Mouse (Mus musculus): ENCODE data around the gene Tjp3. TPM values are rescaled to one million over a fixed set of nuclear protein-coding genes. Genes with fewer than 3 reads are reported as not detected.

Tjp3 gene
- polyA plus RNA-seq, 1 experiment: 0.01 TPM

- peaks cover 94% of the 10 kb centered on the region for H3K36me3 ChIP-seq (ENCODE audit: control insufficient read depth)
- H3K4me3 ChIP-seq (replicated peaks): no peak overlapping the region
- H3K27me3 ChIP-seq (ENCODE audit: control insufficient read depth): no peaks in the 10 kb centered on the region
- peaks cover 39% of the 10 kb centered on the region for H3K4me1 ChIP-seq (ENCODE audit: control insufficient read depth)
- no peaks in the 10 kb centered on the region for H3K9me3 ChIP-seq (ENCODE audit: control insufficient read depth, low read length)
- TF ChIP-seq GATA1 (IDR thresholded peaks at IDR 0.05; ENCODE audit: low read length) (no peak), TAL1 (IDR thresholded peaks at IDR 0.05; ENCODE audit: low read length) (no peak)
Measured at GRCm38 (mm10) chr10:81313581-81313980, 22.2 kb upstream of the Tjp3 start.

DNA sequence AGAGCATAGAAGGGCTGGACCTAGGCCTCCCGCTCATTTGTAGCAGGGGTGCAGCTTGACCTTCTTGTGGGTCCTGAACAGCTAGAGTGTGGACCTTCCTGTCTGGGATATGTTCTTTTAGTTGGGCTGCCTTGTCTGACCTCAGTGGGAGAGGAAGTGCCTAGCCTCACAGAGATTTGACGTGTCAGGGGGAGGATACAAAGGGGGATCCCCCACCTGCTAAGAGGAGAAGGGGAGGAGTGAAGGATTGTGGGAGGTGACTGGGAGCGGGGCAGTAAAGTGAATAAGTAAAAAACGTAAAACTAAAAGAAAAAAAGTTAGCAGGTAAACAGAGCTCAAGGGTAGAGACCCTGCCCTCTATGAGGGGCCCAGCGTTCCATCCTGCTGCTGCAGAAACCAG, 18.2 kb upstream of the Tjp3 start:
- Histone ChIP-seq H3K27me3 (ENCODE audit: control insufficient read depth) (no peaks in the 10 kb centered on the region), H3K4me1 (ENCODE audit: control insufficient read depth) (peaks cover 14% of the 10 kb centered on the region), H3K4me3 (replicated peaks) (no peak overlapping the region), H3K9me3 (ENCODE audit: control insufficient read depth, low read length) (no peaks in the 10 kb centered on the region), H3K36me3 (ENCODE audit: control insufficient read depth) (peaks cover 94% of the 10 kb centered on the region)
- TF ChIP-seq GATA1 (IDR thresholded peaks at IDR 0.05; ENCODE audit: low read length) (no peak), TAL1 (IDR thresholded peaks at IDR 0.05; ENCODE audit: low read length) (no peak)

GRCm38 (mm10) chr10:81306837-81307682, 15.7 kb upstream of the Tjp3 start:
- Histone ChIP-seq H3K4me1 (ENCODE audit: control insufficient read depth) (peaks cover 29% of the 10 kb centered on the region), H3K36me3 (ENCODE audit: control insufficient read depth) (peaks cover 72% of the 10 kb centered on the region), H3K9me3 (ENCODE audit: control insufficient read depth, low read length) (no peaks in the 10 kb centered on the region), H3K4me3 (replicated peaks) (no peak overlapping the region), H3K27me3 (ENCODE audit: control insufficient read depth) (no peaks in the 10 kb centered on the region)
- TF ChIP-seq TAL1 (IDR thresholded peaks at IDR 0.05; ENCODE audit: low read length) (no peak), GATA1 (IDR thresholded peaks at IDR 0.05; ENCODE audit: low read length) (no peak)

DNA sequence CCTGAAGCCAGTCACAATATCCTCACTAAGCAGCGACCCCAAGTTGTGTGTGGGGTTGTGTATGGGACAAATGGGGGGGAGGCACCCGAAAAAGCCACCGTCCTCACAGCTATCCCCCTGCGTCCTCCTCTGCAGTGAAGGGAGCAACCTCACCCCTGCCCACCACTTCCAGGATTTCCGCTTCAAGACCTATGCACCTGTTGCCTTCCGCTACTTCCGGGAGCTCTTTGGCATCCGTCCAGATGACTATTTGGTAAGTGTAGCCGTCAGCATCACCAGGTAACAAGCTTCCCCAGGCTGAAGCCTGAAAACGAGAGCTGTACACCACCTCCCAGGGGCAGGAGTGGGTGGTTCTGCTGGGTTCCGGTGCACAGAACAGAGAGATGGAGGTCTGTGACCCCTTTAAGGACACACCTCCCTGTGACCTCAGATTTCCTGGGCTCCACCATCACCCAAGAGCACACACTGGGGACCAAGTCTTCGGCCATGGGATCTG, 14.8 kb upstream of the Tjp3 start:
- TF ChIP-seq GATA1 (IDR thresholded peaks at IDR 0.05; ENCODE audit: low read length) (no peak), TAL1 (IDR thresholded peaks at IDR 0.05; ENCODE audit: low read length) (no peak)
- Histone ChIP-seq H3K4me1 (ENCODE audit: control insufficient read depth) (peaks cover 36% of the 10 kb centered on the region), H3K36me3 (ENCODE audit: control insufficient read depth) (peaks cover 70% of the 10 kb centered on the region), H3K9me3 (ENCODE audit: control insufficient read depth, low read length) (no peaks in the 10 kb centered on the region), H3K27me3 (ENCODE audit: control insufficient read depth) (no peaks in the 10 kb centered on the region), H3K4me3 (replicated peaks) (no peak overlapping the region)

DNA sequence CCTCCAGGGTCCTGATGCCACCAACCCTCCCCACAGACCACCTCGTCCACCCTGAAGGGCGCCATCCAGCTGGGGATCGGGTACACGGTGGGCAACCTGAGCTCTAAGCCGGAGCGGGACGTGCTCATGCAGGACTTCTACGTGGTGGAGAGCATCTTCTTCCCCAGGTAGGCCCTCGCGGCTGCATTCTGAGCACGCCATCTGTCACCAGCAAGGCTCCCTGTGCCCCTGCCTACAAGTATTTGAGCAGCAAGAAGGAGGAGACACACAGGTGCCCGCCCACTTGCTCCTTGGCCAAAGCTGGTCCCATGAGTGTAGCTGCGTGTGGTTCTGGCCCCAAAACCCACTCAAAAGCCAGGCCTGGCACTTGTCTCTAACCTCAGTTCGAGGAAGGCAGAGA, 14.3 kb upstream of the Tjp3 start:
- H3K36me3 ChIP-seq (ENCODE audit: control insufficient read depth): peaks cover 64% of the 10 kb centered on the region
- H3K9me3 ChIP-seq (ENCODE audit: control insufficient read depth, low read length): no peaks in the 10 kb centered on the region
- peaks cover 39% of the 10 kb centered on the region for H3K4me1 ChIP-seq (ENCODE audit: control insufficient read depth)
- H3K4me3 ChIP-seq (replicated peaks): no peak overlapping the region
- TF ChIP-seq GATA1 (IDR thresholded peaks at IDR 0.05; ENCODE audit: low read length): no peak
- no peaks in the 10 kb centered on the region for H3K27me3 ChIP-seq (ENCODE audit: control insufficient read depth)

- H3K36me3 ChIP-seq (ENCODE audit: control insufficient read depth): peaks cover 55% of the 10 kb centered on the region
- no peak for TF ChIP-seq GATA1 (IDR thresholded peaks at IDR 0.05; ENCODE audit: low read length)
- TF ChIP-seq TAL1 (IDR thresholded peaks at IDR 0.05; ENCODE audit: low read length): no peak
- no peaks in the 10 kb centered on the region for H3K27me3 ChIP-seq (ENCODE audit: control insufficient read depth)
- H3K9me3 ChIP-seq (ENCODE audit: control insufficient read depth, low read length): no peaks in the 10 kb centered on the region
- H3K4me3 ChIP-seq (replicated peaks): no peak overlapping the region
- H3K4me1 ChIP-seq (ENCODE audit: control insufficient read depth): peaks cover 48% of the 10 kb centered on the region
Measured at GRCm38 (mm10) chr10:81304597-81305238, 13.3 kb upstream of the Tjp3 start.

DNA sequence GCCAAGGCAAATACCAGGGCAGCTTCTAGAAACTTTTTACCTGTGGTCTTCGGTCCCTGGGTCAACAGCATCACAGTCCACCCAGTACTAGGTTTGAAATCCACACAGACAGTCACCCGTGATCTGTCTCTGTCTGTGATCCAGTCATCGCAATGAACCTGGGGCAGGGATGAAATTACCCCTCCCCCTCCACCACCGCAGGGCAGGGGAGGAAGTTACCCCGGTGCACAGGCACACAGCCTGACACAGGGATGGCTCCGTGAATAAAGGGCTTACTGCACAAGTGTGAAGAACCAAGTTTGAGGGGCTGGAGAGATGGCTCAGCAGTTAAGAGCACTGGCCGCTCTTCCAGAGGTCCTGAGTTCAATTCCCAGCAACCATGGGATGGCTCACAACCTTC, 12.4 kb upstream of the Tjp3 start:
- Histone ChIP-seq H3K4me3 (replicated peaks) (no peak overlapping the region), H3K36me3 (ENCODE audit: control insufficient read depth) (peaks cover 45% of the 10 kb centered on the region), H3K9me3 (ENCODE audit: control insufficient read depth, low read length) (no peaks in the 10 kb centered on the region), H3K27me3 (ENCODE audit: control insufficient read depth) (no peaks in the 10 kb centered on the region), H3K4me1 (ENCODE audit: control insufficient read depth) (peaks cover 57% of the 10 kb centered on the region)
- TF ChIP-seq TAL1 (IDR thresholded peaks at IDR 0.05; ENCODE audit: low read length): no peak
- no peak for TF ChIP-seq GATA1 (IDR thresholded peaks at IDR 0.05; ENCODE audit: low read length)

DNA sequence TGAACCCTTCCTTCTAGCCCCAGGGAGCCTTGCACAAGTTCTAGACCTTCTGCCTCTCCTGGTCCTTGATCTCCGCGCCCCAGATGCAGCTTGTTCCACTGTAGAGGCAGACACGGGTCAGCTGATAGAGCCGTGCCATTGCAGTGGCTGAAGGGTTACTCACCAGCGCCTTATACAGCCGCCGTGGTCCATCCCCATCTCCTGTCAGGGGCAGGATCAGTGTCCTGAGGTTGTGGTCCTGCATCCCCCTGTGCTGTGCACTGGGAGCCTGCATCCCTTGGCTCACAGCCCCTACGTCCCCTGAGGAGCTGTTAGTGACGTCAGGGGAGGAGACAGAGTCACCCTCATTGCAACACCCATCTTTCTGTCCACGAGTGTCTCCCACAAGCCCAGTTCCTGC, 11.9 kb upstream of the Tjp3 start:
- H3K9me3 ChIP-seq (ENCODE audit: control insufficient read depth, low read length): no peaks in the 10 kb centered on the region
- peaks cover 46% of the 10 kb centered on the region for H3K36me3 ChIP-seq (ENCODE audit: control insufficient read depth)
- TF ChIP-seq TAL1 (IDR thresholded peaks at IDR 0.05; ENCODE audit: low read length) (no peak), GATA1 (IDR thresholded peaks at IDR 0.05; ENCODE audit: low read length) (no peak)
- H3K4me3 ChIP-seq (replicated peaks): no peak overlapping the region
- H3K27me3 ChIP-seq (ENCODE audit: control insufficient read depth): no peaks in the 10 kb centered on the region
- peaks cover 62% of the 10 kb centered on the region for H3K4me1 ChIP-seq (ENCODE audit: control insufficient read depth)

GRCm38 (mm10) chr10:81302781-81303218, 11.4 kb upstream of the Tjp3 start:
- peak overlapping the region; percentile 19 for H3K4me3 ChIP-seq (replicated peaks)
- H3K27me3 ChIP-seq (ENCODE audit: control insufficient read depth): no peaks in the 10 kb centered on the region
- peaks cover 46% of the 10 kb centered on the region for H3K36me3 ChIP-seq (ENCODE audit: control insufficient read depth)
- peaks cover 67% of the 10 kb centered on the region for H3K4me1 ChIP-seq (ENCODE audit: control insufficient read depth)
- no peak for TF ChIP-seq GATA1 (IDR thresholded peaks at IDR 0.05; ENCODE audit: low read length)
- TF ChIP-seq TAL1 (IDR thresholded peaks at IDR 0.05; ENCODE audit: low read length): no peak
- no peaks in the 10 kb centered on the region for H3K9me3 ChIP-seq (ENCODE audit: control insufficient read depth, low read length)

Data from erythroblast, embryonic 14.5 days (primary cell).